Mouse (Mus musculus) forebrain, embryonic 16.5 days (tissue): ENCODE results near the gene BC053393. TPM values are rescaled to one million over a fixed set of nuclear protein-coding genes. Genes with fewer than 3 reads are reported as not detected.

Source experiments
- ATAC-seq: fragments of 200-750 bp; cut with Nextera tagmentation; 2 replicates; pipeline ENCODE4 v1.8.0; 2017; ENCODE audit warnings: mild to moderate bottlenecking, moderate library complexity
- H3K27ac ChIP-seq: fragments of 300-500 bp; sonication (generic); 2 replicates; pipeline ENCODE4 v1.5.1; 2014; ENCODE audit warnings: low read length, control low read depth
- H3K27me3 ChIP-seq: fragments of 300-500 bp; sonication (generic); replicated peaks from 2 replicates; pipeline ENCODE4 v1.6.1; 2014; ENCODE audit warnings: low read length; ENCODE audit not compliant: control insufficient read depth, insufficient read depth
- H3K36me3 ChIP-seq: fragments of 300-500 bp; sonication (generic); 2 replicates; pipeline ENCODE4 v1.6.1; 2014; ENCODE audit not compliant: control insufficient read depth, insufficient read depth
- H3K4me1 ChIP-seq: fragments of 300-500 bp; sonication (generic); replicated peaks from 2 replicates; pipeline ENCODE4 v1.6.1; 2014; ENCODE audit warnings: low read length; ENCODE audit not compliant: control insufficient read depth, insufficient read depth
- H3K4me2 ChIP-seq: fragments of 300-500 bp; sonication (generic); 2 replicates; pipeline ENCODE4 v1.6.1; 2014; ENCODE audit warnings: mild to moderate bottlenecking, low read length, control low read depth
- H3K4me3 ChIP-seq: fragments of 300-500 bp; sonication (generic); replicated peaks from 2 replicates; pipeline ENCODE4 v1.5.1; 2014; ENCODE audit warnings: mild to moderate bottlenecking, low read length, control low read depth
- H3K9ac ChIP-seq: fragments of 300-500 bp; sonication (generic); replicated peaks from 2 replicates; pipeline ENCODE4 v1.6.1; 2014; ENCODE audit warnings: low read depth, low read length, control low read depth
- H3K9me3 ChIP-seq: fragments of 300-500 bp; sonication (generic); 2 replicates; pipeline ENCODE4 v1.6.1; 2016; ENCODE audit warnings: low read length; ENCODE audit not compliant: control insufficient read depth
- WGBS: fragments of 180-500 bp; shearing (Covaris S2); extraction: QIAGEN DNeasy Blood & Tissue Kit; methylation state at CpG from one replicate; pipeline ENCODE4 v1.1.7; 2014; 5-methylcytosine and 5-hydroxymethylcytosine counted together
- polyA plus RNA-seq: library from polyadenylated mRNA; unstranded; fragments of >200 nt; fragmentation: Nextera tagmentation; extraction: Ambion mirVana; gene quantifications from 2 replicates; pipeline ENCODE4 v1.2.1, GENCODE M21; 2015

The BC053393 gene
- polyA plus RNA-seq: not detected in 2 replicates

GRCm38 (mm10) chr11:46571327-46571726 is at the start of gene BC053393:
Gene BC053393 (plus strand): TSS chr11:46571536.
- H3K9me3 ChIP-seq: no peaks in the 10 kb centered on the region
- 94% methylated on average over 1 of the region's 1 CpGs for WGBS
- no peak within 1 kb of the TSS for H3K4me2 ChIP-seq
- no peak within 1 kb of the TSS for H3K27ac ChIP-seq
- H3K9ac ChIP-seq: no peak within 1 kb of the TSS
- no peaks in the 10 kb centered on the region for H3K4me1 ChIP-seq
- H3K27me3 ChIP-seq: no peaks in the 10 kb centered on the region
- H3K36me3 ChIP-seq: no peaks in the 10 kb centered on the region
- ATAC-seq: no peak
- H3K4me3 ChIP-seq: no peak within 1 kb of the TSS

- H3K27ac ChIP-seq: no peak overlapping the region
- ATAC-seq: no peak
- H3K4me3 ChIP-seq: no peak overlapping the region
- H3K9me3 ChIP-seq: no peaks in the 10 kb centered on the region
- no peaks in the 10 kb centered on the region for H3K27me3 ChIP-seq
- 85% methylated on average over 3 of the region's 3 CpGs for WGBS
- no peak overlapping the region for H3K9ac ChIP-seq
- no peaks in the 10 kb centered on the region for H3K4me1 ChIP-seq
- no peaks in the 10 kb centered on the region for H3K36me3 ChIP-seq
- H3K4me2 ChIP-seq: no peak overlapping the region
Measured at GRCm38 (mm10) chr11:46522719-46523118, 48.6 kb upstream of the BC053393 start.

- WGBS: 92% methylated on average over 2 of the region's 2 CpGs
- no peak for ATAC-seq
- Histone ChIP-seq H3K27ac (no peak within 1 kb of the TSS), H3K9me3 (no peaks in the 10 kb centered on the region), H3K27me3 (no peaks in the 10 kb centered on the region), H3K36me3 (no peaks in the 10 kb centered on the region), H3K4me1 (no peaks in the 10 kb centered on the region), H3K4me3 (no peak within 1 kb of the TSS), H3K9ac (no peak within 1 kb of the TSS), H3K4me2 (no peak within 1 kb of the TSS)
Measured at GRCm38 (mm10) chr11:46523912-46524311, 47.4 kb upstream of the BC053393 start, which contains the start of gene Gm12169. Gene Gm12169 (plus strand): TSS chr11:46524212.

- Histone ChIP-seq H3K4me1 (no peaks in the 10 kb centered on the region), H3K36me3 (no peaks in the 10 kb centered on the region), H3K4me3 (no peak overlapping the region), H3K9me3 (no peaks in the 10 kb centered on the region), H3K9ac (no peak overlapping the region), H3K4me2 (no peak overlapping the region), H3K27me3 (no peaks in the 10 kb centered on the region), H3K27ac (no peak overlapping the region)
- WGBS: 81% methylated on average over 4 of the region's 4 CpGs
- ATAC-seq: no peak
Measured at GRCm38 (mm10) chr11:46530149-46530548, 41.2 kb upstream of the BC053393 start.

GRCm38 (mm10) chr11:46536978-46537377 is 34.4 kb upstream of the BC053393 start:
- no peak overlapping the region for H3K4me2 ChIP-seq
- no peaks in the 10 kb centered on the region for H3K27me3 ChIP-seq
- no peak overlapping the region for H3K27ac ChIP-seq
- no peak for ATAC-seq
- H3K4me3 ChIP-seq: no peak overlapping the region
- no peaks in the 10 kb centered on the region for H3K36me3 ChIP-seq
- H3K9me3 ChIP-seq: no peaks in the 10 kb centered on the region
- H3K4me1 ChIP-seq: no peaks in the 10 kb centered on the region
- H3K9ac ChIP-seq: no peak overlapping the region
- WGBS: 64% methylated on average over 4 of the region's 4 CpGs

GRCm38 (mm10) chr11:46543530-46543929 is 27.8 kb upstream of the BC053393 start:
- WGBS: 94% methylated on average over 2 of the region's 2 CpGs
- no peaks in the 10 kb centered on the region for H3K27me3 ChIP-seq
- H3K4me3 ChIP-seq: no peak overlapping the region
- H3K36me3 ChIP-seq: no peaks in the 10 kb centered on the region
- ATAC-seq: no peak
- no peak overlapping the region for H3K4me2 ChIP-seq
- H3K4me1 ChIP-seq: no peaks in the 10 kb centered on the region
- no peaks in the 10 kb centered on the region for H3K9me3 ChIP-seq
- H3K27ac ChIP-seq: no peak overlapping the region
- H3K9ac ChIP-seq: no peak overlapping the region

- no peak for ATAC-seq
- Histone ChIP-seq H3K9me3 (no peaks in the 10 kb centered on the region), H3K4me2 (no peak overlapping the region), H3K4me3 (no peak overlapping the region), H3K27ac (no peak overlapping the region), H3K9ac (no peak overlapping the region), H3K4me1 (no peaks in the 10 kb centered on the region), H3K27me3 (no peaks in the 10 kb centered on the region), H3K36me3 (no peaks in the 10 kb centered on the region)
- WGBS: 90% methylated on average over 4 of the region's 4 CpGs
Measured at GRCm38 (mm10) chr11:46549721-46550120, 21.6 kb upstream of the BC053393 start.

- H3K4me2 ChIP-seq: no peak overlapping the region
- no peaks in the 10 kb centered on the region for H3K36me3 ChIP-seq
- no peaks in the 10 kb centered on the region for H3K9me3 ChIP-seq
- WGBS: 97% methylated on average over 3 of the region's 3 CpGs
- H3K27ac ChIP-seq: no peak overlapping the region
- H3K9ac ChIP-seq: no peak overlapping the region
- H3K4me3 ChIP-seq: no peak overlapping the region
- H3K27me3 ChIP-seq: no peaks in the 10 kb centered on the region
- no peaks in the 10 kb centered on the region for H3K4me1 ChIP-seq
- ATAC-seq: no peak
Measured at GRCm38 (mm10) chr11:46552741-46553140, 18.6 kb upstream of the BC053393 start.

GRCm38 (mm10) chr11:46561096-46561495 is 10.2 kb upstream of the BC053393 start:
- H3K4me2 ChIP-seq: no peak overlapping the region
- H3K4me3 ChIP-seq: no peak overlapping the region
- no peaks in the 10 kb centered on the region for H3K36me3 ChIP-seq
- H3K9ac ChIP-seq: no peak overlapping the region
- H3K4me1 ChIP-seq: no peaks in the 10 kb centered on the region
- no peaks in the 10 kb centered on the region for H3K27me3 ChIP-seq
- WGBS: 83% methylated on average over 4 of the region's 4 CpGs
- H3K27ac ChIP-seq: no peak overlapping the region
- H3K9me3 ChIP-seq: no peaks in the 10 kb centered on the region
- ATAC-seq: no peak

- no peak overlapping the region for H3K4me3 ChIP-seq
- 74% methylated on average over 1 of the region's 1 CpGs for WGBS
- H3K9me3 ChIP-seq: no peaks in the 10 kb centered on the region
- no peaks in the 10 kb centered on the region for H3K36me3 ChIP-seq
- no peak overlapping the region for H3K27ac ChIP-seq
- no peak overlapping the region for H3K4me2 ChIP-seq
- H3K4me1 ChIP-seq: no peaks in the 10 kb centered on the region
- H3K9ac ChIP-seq: no peak overlapping the region
- no peak for ATAC-seq
- H3K27me3 ChIP-seq: no peaks in the 10 kb centered on the region
Measured at GRCm38 (mm10) chr11:46564671-46565070, 6.7 kb upstream of the BC053393 start.
